15 mouse cellular contexts compared by ENCODE assay signal in genomic region chr8:107401866-107402265, GRCm38 (mm10). TPM values are rescaled to one million over a fixed set of nuclear protein-coding genes. Genes with fewer than 3 reads are reported as not detected.
DNase-seq lines count a peak whose midpoint lies in the region; ATAC-seq and TF ChIP-seq lines count a peak whose summit lies in the region.
"Had no signal": no experiment of that assay in that cellular context is flagged by ENCODE, and none has a peak within 500 bp of the region (broad histone marks: within the 10 kb centered on the region; RNA-seq: fewer than 3 reads in every experiment).

No protein-coding gene starts in this region.

- TF ChIP-seq POLR2A in lung, adult 2 months (IDR thresholded peaks at IDR 0.05; ENCODE audit: borderline replicate concordance, extremely low read depth, low read depth, low read length), result no peak

- H3K4me3 ChIP-seq in gastrocnemius, adult 2 months, result peak overlapping the region; percentile 74; the same call in 1 of the 2 replicates
- no peak overlapping the region for H3K4me3 ChIP-seq in embryonic facial prominence, embryonic 12.5 days
- H3K4me3 ChIP-seq in liver, embryonic 13.5 days (replicated peaks), result peak overlapping the region; percentile 60
- no peak overlapping the region for H3K4me3 ChIP-seq in lung, adult 2 months (replicated peaks; ENCODE audit: extremely low read depth, low read depth, low read length)

- no peak for TF ChIP-seq CTCF in gastrocnemius, adult 2 months (IDR thresholded peaks at IDR 0.05)
- no peak for TF ChIP-seq CTCF in lung, adult 2 months (IDR thresholded peaks at IDR 0.05; ENCODE audit: insufficient read depth, low read length)

- no peaks in the 10 kb centered on the region for H3K36me3 ChIP-seq in embryonic facial prominence, embryonic 12.5 days
- no peaks in the 10 kb centered on the region for H3K36me3 ChIP-seq in liver, embryonic 13.5 days
- H3K36me3 ChIP-seq: lung, embryonic 15.5 days had no signal

- H3K9ac ChIP-seq in embryonic facial prominence, embryonic 12.5 days, result no peak overlapping the region
- peak overlapping the region; percentile 78 for H3K9ac ChIP-seq in liver, embryonic 13.5 days
- H3K9ac ChIP-seq: hindbrain, embryonic 14.5 days; lung, embryonic 15.5 days had no signal

- ATAC-seq in embryonic facial prominence, embryonic 12.5 days (ENCODE audit: insufficient number of reproducible peaks, insufficient read depth, low FRiP score, low TSS enrichment), result no peak
- no peak for ATAC-seq in liver, embryonic 13.5 days (ENCODE audit: low read depth)

- no peaks in the 10 kb centered on the region for H3K27me3 ChIP-seq in embryonic facial prominence, embryonic 12.5 days
- no peaks in the 10 kb centered on the region for H3K27me3 ChIP-seq in liver, embryonic 13.5 days
- H3K27me3 ChIP-seq: lung, embryonic 15.5 days had no signal

- WGBS in embryonic facial prominence, embryonic 12.5 days, result 70% methylated on average over 5 of the region's 5 CpGs
- 80% methylated on average over 5 of the region's 5 CpGs for WGBS in liver, embryonic 13.5 days (ENCODE audit: insufficient replicate concordance)
- 76% methylated on average over 5 of the region's 5 CpGs for WGBS in lung, adult 2 months

- no peak for DNase-seq in gastrocnemius, adult 2 months
- DNase-seq in gastrocnemius, postnatal 14 days, result no peak
- DNase-seq in 3T3-L1 (ENCODE audit: low read depth, low spot score), result peak; percentile 64
- no peak for DNase-seq in liver, embryonic 13.5 days
- DNase-seq in lung, adult 2 months, result no peak
- no peak for DNase-seq in left cerebral cortex, postnatal 14 days (ENCODE audit: low spot score in 2 of 2)
- no peak for DNase-seq in urinary bladder, postnatal 4 days (ENCODE audit: low spot score in 2 of 2)
- DNase-seq: adrenal gland, postnatal 14 days; gastrocnemius, postnatal 36 days; kidney, adult 18-20 months; kidney, postnatal 36 days; thymus, postnatal 25 days had no signal

- H3K4me1 ChIP-seq in embryonic facial prominence, embryonic 12.5 days, result peaks cover 40% of the 10 kb centered on the region
- H3K4me1 ChIP-seq in liver, embryonic 13.5 days (replicated peaks), result peaks cover 63% of the 10 kb centered on the region
- H3K4me1 ChIP-seq in lung, adult 2 months (ENCODE audit: control insufficient read depth, insufficient read depth, low read length), result no peaks in the 10 kb centered on the region

- peak overlapping the region; percentile 56; the same call in 1 of the 2 replicates for H3K4me2 ChIP-seq in embryonic facial prominence, embryonic 12.5 days (replicated peaks)
- peak overlapping the region; percentile 79 for H3K4me2 ChIP-seq in liver, embryonic 13.5 days

- no peaks in the 10 kb centered on the region for H3K9me3 ChIP-seq in embryonic facial prominence, embryonic 12.5 days
- H3K9me3 ChIP-seq in liver, embryonic 13.5 days (replicated peaks), result no peaks in the 10 kb centered on the region
- H3K9me3 ChIP-seq: lung, embryonic 15.5 days had no signal

- peak overlapping the region; percentile 84 for H3K27ac ChIP-seq in gastrocnemius, adult 2 months
- H3K27ac ChIP-seq in embryonic facial prominence, embryonic 12.5 days, result no peak overlapping the region
- peak overlapping the region; percentile 99 for H3K27ac ChIP-seq in liver, embryonic 13.5 days
- H3K27ac ChIP-seq: hindbrain, embryonic 14.5 days had no signal

- intact Hi-C loops in gastrocnemius, adult 2 months (cut with DNase I), result no loop called here
- intact Hi-C loops in gastrocnemius, postnatal 14 days (cut with DNase I; ENCODE audit: low total_unique reads), result no loop called here
- intact Hi-C loops in left cerebral cortex, postnatal 14 days (cut with DNase I), result no loop called here

RNA-seq across cellular contexts. Expression of gene Nqo1, which starts 1.1 kb away (rescaled TPM):
- total RNA-seq in gastrocnemius, adult 2 months (2021), result 10 to 100 TPM; 25.5 to 30.5 TPM
- total RNA-seq in gastrocnemius, postnatal 14 days (2021), result 1 to 10 TPM; 3.9 to 4.5 TPM
- 13.9 and 14.8 TPM in 2 replicates for polyA plus RNA-seq in embryonic facial prominence, embryonic 12.5 days (2016; fragmentation: Nextera tagmentation; extraction: Ambion mirVana)
- 17.8 and 19.7 TPM in 2 replicates for polyA plus RNA-seq in liver, embryonic 13.5 days (2015; fragmentation: Nextera tagmentation; extraction: Ambion mirVana)
- polyA plus RNA-seq in lung, adult 2 months (2012; rRNA removed), result 4.0 and 12.8 TPM in 2 replicates
- total RNA-seq in left cerebral cortex, postnatal 14 days (2021), result 1 to 10 TPM; 3.2 to 4.1 TPM

RNA-seq across cellular contexts. Expression of gene Nob1, which starts 23.0 kb away (rescaled TPM):
- 10 to 100 TPM; 25.5 to 26.1 TPM for total RNA-seq in gastrocnemius, adult 2 months (2021)
- 10 to 100 TPM; 17.4 to 18.6 TPM for total RNA-seq in gastrocnemius, postnatal 14 days (2021)
- polyA plus RNA-seq in embryonic facial prominence, embryonic 12.5 days (2016; fragmentation: Nextera tagmentation; extraction: Ambion mirVana), result 96.9 and 98.8 TPM in 2 replicates
- polyA plus RNA-seq in liver, embryonic 13.5 days (2015; fragmentation: Nextera tagmentation; extraction: Ambion mirVana), result 47.8 and 52.0 TPM in 2 replicates
- 18.5 and 21.3 TPM in 2 replicates for polyA plus RNA-seq in lung, adult 2 months (2012; rRNA removed)
- total RNA-seq in left cerebral cortex, postnatal 14 days (2021), result 10 to 100 TPM; 33.3 to 34.6 TPM

RNA-seq across cellular contexts. Expression of gene Wwp2, which starts 34.3 kb away (rescaled TPM):
- 10 to 100 TPM; 15.0 to 16.9 TPM for total RNA-seq in gastrocnemius, adult 2 months (2021)
- total RNA-seq in gastrocnemius, postnatal 14 days (2021), result 10 to 100 TPM; 13.1 to 13.9 TPM
- polyA plus RNA-seq in embryonic facial prominence, embryonic 12.5 days (2016; fragmentation: Nextera tagmentation; extraction: Ambion mirVana), result 160 and 181 TPM in 2 replicates
- polyA plus RNA-seq in liver, embryonic 13.5 days (2015; fragmentation: Nextera tagmentation; extraction: Ambion mirVana), result 27.7 and 35.0 TPM in 2 replicates
- 41.0 and 62.7 TPM in 2 replicates for polyA plus RNA-seq in lung, adult 2 months (2012; rRNA removed)
- total RNA-seq in left cerebral cortex, postnatal 14 days (2021), result 10 to 100 TPM; 31.7 to 36.2 TPM

Comparison
In these comparisons a context has a peak if more than half of its experiments do, and no peak if none do; other contexts are left out.
1. RNA of gene Nqo1, which starts 1.1 kb away (total RNA-seq): 25.5 to 30.5 TPM in gastrocnemius, adult 2 months; 3.9 to 4.5 TPM in gastrocnemius, postnatal 14 days and 3.2 to 4.1 TPM in left cerebral cortex, postnatal 14 days; every median in the first group is over 4 times any median in the second.
2. H3K4me3 ChIP-seq: peak in gastrocnemius, adult 2 months (single experiment) and liver, embryonic 13.5 days (single experiment); none in embryonic facial prominence, embryonic 12.5 days (single experiment) and lung, adult 2 months (single experiment).